Mouse (Mus musculus) forebrain, embryonic 15.5 days (tissue): Measurements from ENCODE around the gene Zkscan3. TPM values are rescaled to one million over a fixed set of nuclear protein-coding genes. Genes with fewer than 3 reads are reported as not detected.

ENCODE experiments used
- ATAC-seq: fragments of 200-750 bp; cut with Nextera tagmentation; replicated peaks from 2 replicates; pipeline ENCODE4 v1.8.0; 2017; ENCODE audit warnings: mild to moderate bottlenecking, moderate TSS enrichment, moderate library complexity
- H3K27ac ChIP-seq: fragments of 300-500 bp; sonication (generic); replicated peaks from 2 replicates; pipeline ENCODE4 v1.5.1; 2015; ENCODE audit warnings: mild to moderate bottlenecking, inconsistent platforms
- H3K27me3 ChIP-seq: fragments of 300-500 bp; sonication (generic); 2 replicates; pipeline ENCODE4 v1.6.1; 2015; ENCODE audit warnings: inconsistent platforms
- H3K36me3 ChIP-seq: fragments of 300-500 bp; sonication (generic); 2 replicates; pipeline ENCODE4 v1.6.1; 2015; ENCODE audit warnings: mild to moderate bottlenecking, inconsistent platforms
- H3K4me1 ChIP-seq: fragments of 300-500 bp; sonication (generic); 2 replicates; pipeline ENCODE4 v1.6.1; 2015; ENCODE audit warnings: inconsistent platforms
- H3K4me2 ChIP-seq: fragments of 300-500 bp; sonication (generic); replicated peaks from 2 replicates; pipeline ENCODE4 v1.6.1; 2015; ENCODE audit warnings: mild to moderate bottlenecking, inconsistent platforms
- H3K4me3 ChIP-seq: fragments of 300-500 bp; sonication (generic); 2 replicates; pipeline ENCODE4 v1.5.1; 2015; ENCODE audit warnings: mild to moderate bottlenecking, inconsistent platforms
- H3K9ac ChIP-seq: fragments of 300-500 bp; sonication (generic); replicated peaks from 2 replicates; pipeline ENCODE4 v1.6.1; 2015; ENCODE audit warnings: mild to moderate bottlenecking, inconsistent platforms
- H3K9me3 ChIP-seq: fragments of 300-500 bp; sonication (generic); 2 replicates; pipeline ENCODE4 v1.6.1; 2016; ENCODE audit warnings: inconsistent platforms
- WGBS: fragments of 180-500 bp; shearing (Covaris S2); methylation state at CpG from one replicate; pipeline ENCODE4 v1.1.7; 2015; ENCODE audit warnings: mixed read lengths; 5-methylcytosine and 5-hydroxymethylcytosine counted together
- microRNA counts: library from miRNA; unstranded; fragments of <30 nt; microRNA quantifications from one replicate; lab custom pipeline; 2016
- microRNA-seq: library from miRNA; unstranded; fragments of <30 nt; microRNA quantifications from one replicate; pipeline ENCODE4, GENCODE M21; 2016
- polyA plus RNA-seq: library from polyadenylated mRNA; unstranded; fragments of >200 nt; fragmentation: Nextera tagmentation; extraction: Ambion mirVana; gene quantifications from 2 replicates; pipeline ENCODE4 v1.2.1, GENCODE M21; 2015

Zkscan3 gene
- polyA plus RNA-seq, 1 experiment from 2014 or later = 98.8 TPM

GRCm38 (mm10) chr13:21395211-21395610 lies 7.3 kb downstream of the Zkscan3 start:
- no peak overlapping the region for H3K4me2 ChIP-seq
- 98% methylated on average over 1 of the region's 1 CpGs for WGBS
- no peak overlapping the region for H3K4me3 ChIP-seq
- peaks cover 63% of the 10 kb centered on the region for H3K36me3 ChIP-seq
- H3K4me1 ChIP-seq = peaks cover 13% of the 10 kb centered on the region
- no peak overlapping the region for H3K27ac ChIP-seq
- no peaks in the 10 kb centered on the region for H3K27me3 ChIP-seq
- H3K9me3 ChIP-seq = no peaks in the 10 kb centered on the region
- no peak for ATAC-seq
- no peak overlapping the region for H3K9ac ChIP-seq

GRCm38 (mm10) chr13:21377773-21378172 lies 24.8 kb downstream of the Zkscan3 start:
- H3K27ac ChIP-seq = no peak overlapping the region
- no peaks in the 10 kb centered on the region for H3K4me1 ChIP-seq
- no peak overlapping the region for H3K4me2 ChIP-seq
- ATAC-seq = no peak
- 92% methylated on average over 2 of the region's 2 CpGs for WGBS
- no peaks in the 10 kb centered on the region for H3K36me3 ChIP-seq
- H3K9ac ChIP-seq = no peak overlapping the region
- H3K9me3 ChIP-seq = no peaks in the 10 kb centered on the region
- no peak overlapping the region for H3K4me3 ChIP-seq
- H3K27me3 ChIP-seq = no peaks in the 10 kb centered on the region

GRCm38 (mm10) chr13:21372700-21373099 lies 29.9 kb downstream of the Zkscan3 start:
- no peak for ATAC-seq
- WGBS = 89% methylated on average over 2 of the region's 2 CpGs
- Histone ChIP-seq H3K27ac (no peak overlapping the region), H3K27me3 (no peaks in the 10 kb centered on the region), H3K9ac (no peak overlapping the region), H3K4me3 (no peak overlapping the region), H3K4me2 (no peak overlapping the region), H3K9me3 (no peaks in the 10 kb centered on the region), H3K36me3 (peaks cover 34% of the 10 kb centered on the region), H3K4me1 (no peaks in the 10 kb centered on the region)

GRCm38 (mm10) chr13:21366635-21367034 lies 35.9 kb downstream of the Zkscan3 start:
- H3K27ac ChIP-seq = no peak overlapping the region
- H3K9me3 ChIP-seq = no peaks in the 10 kb centered on the region
- H3K4me2 ChIP-seq = no peak overlapping the region
- H3K27me3 ChIP-seq = no peaks in the 10 kb centered on the region
- H3K4me3 ChIP-seq = no peak overlapping the region
- WGBS = 81% methylated on average over 6 of the region's 6 CpGs
- H3K36me3 ChIP-seq = peaks cover 34% of the 10 kb centered on the region
- ATAC-seq = no peak
- peaks cover 27% of the 10 kb centered on the region for H3K4me1 ChIP-seq
- H3K9ac ChIP-seq = no peak overlapping the region

- Histone ChIP-seq H3K4me1 (peaks cover 27% of the 10 kb centered on the region), H3K9me3 (no peaks in the 10 kb centered on the region), H3K4me3 (peak overlapping the region; percentile 64), H3K4me2 (peak overlapping the region; percentile 64), H3K9ac (peak overlapping the region; percentile 79; the same call in 1 of the 2 replicates), H3K27me3 (no peaks in the 10 kb centered on the region), H3K36me3 (peaks cover 9% of the 10 kb centered on the region), H3K27ac (no peak overlapping the region)
- no peak for ATAC-seq
- 67% methylated on average over 12 of the region's 12 CpGs for WGBS
Observed at GRCm38 (mm10) chr13:21363719-21364118, 38.8 kb downstream of the Zkscan3 start.

- whole genome bisulfite sequencing = under 1% methylated on average over 29 of the region's 29 CpGs
Observed at GRCm38 (mm10) chr13:21362621-21363248, 39.8 kb downstream of the Zkscan3 start, which contains the start of gene Zscan12. Gene Zscan12, plus strand, starts transcription at chr13:21362820.

GRCm38 (mm10) chr13:21350593-21350992 lies 52.0 kb downstream of the Zkscan3 start:
- Histone ChIP-seq H3K4me3 (no peak overlapping the region), H3K9ac (no peak overlapping the region), H3K4me2 (no peak overlapping the region), H3K36me3 (no peaks in the 10 kb centered on the region), H3K27ac (no peak overlapping the region), H3K4me1 (no peaks in the 10 kb centered on the region), H3K9me3 (no peaks in the 10 kb centered on the region), H3K27me3 (no peaks in the 10 kb centered on the region)
- no peak for ATAC-seq

More at GRCm38 (mm10) chr13:21362621-21363248, 39.8 kb downstream of the Zkscan3 start, which contains the start of gene Zscan12:
- peak within 1 kb of the TSS; percentile 64 for H3K4me2 ChIP-seq
- H3K4me3 ChIP-seq = peak within 1 kb of the TSS; percentile 64
- H3K9ac ChIP-seq = peak within 1 kb of the TSS; percentile 79
- ATAC-seq = peak; percentile 100
- H3K36me3 ChIP-seq = peaks cover 5% of the 10 kb centered on the region; the same call in 1 of the 2 replicates
- no peaks in the 10 kb centered on the region for H3K27me3 ChIP-seq
- H3K27ac ChIP-seq = peak within 1 kb of the TSS; percentile 33
- no peaks in the 10 kb centered on the region for H3K9me3 ChIP-seq
- H3K4me1 ChIP-seq = peaks cover 27% of the 10 kb centered on the region

GRCm38 (mm10) chr13:21346610-21347009 lies 55.9 kb downstream of the Zkscan3 start, which contains the start of gene Olfr1367:
Gene Olfr1367, plus strand, starts transcription at chr13:21346910.
- Histone ChIP-seq H3K9me3 (no peaks in the 10 kb centered on the region), H3K4me2 (no peak within 1 kb of the TSS), H3K36me3 (no peaks in the 10 kb centered on the region), H3K9ac (no peak within 1 kb of the TSS), H3K27me3 (no peaks in the 10 kb centered on the region), H3K4me3 (no peak within 1 kb of the TSS), H3K27ac (no peak within 1 kb of the TSS), H3K4me1 (no peaks in the 10 kb centered on the region)
- 91% methylated on average over 1 of the region's 1 CpGs for WGBS
- ATAC-seq = no peak

MicroRNA genes within 50 kb of the gene (microRNA counts, 519-probe panel; counts per million panel counts)
- microRNA mmu-miR-1896 (lab: Ali Mortazavi, UCI) = 3,118 counts per million, percentile 74 among the panel's probes with 10 or more counts

Small RNA genes within 50 kb of the gene (microRNA-seq; reads per million reads assigned to microRNA genes)
- gene Mir1896 = not detected
- not detected for gene Mir6942

Other genes starting within 250 kb of the Zkscan3 start
- gene Trim27, start 223.3 kb downstream of the Zkscan3 start, polyA plus RNA-seq = 98.8 and 101 TPM in 2 replicates
- gene Gpx5, start 110.0 kb downstream of the Zkscan3 start, polyA plus RNA-seq = not detected in 2 replicates
- gene Gpx6, start 90.6 kb downstream of the Zkscan3 start, polyA plus RNA-seq = not detected in 2 replicates
- not detected in 2 replicates for gene Olfr1367, start 55.8 kb downstream of the Zkscan3 start, polyA plus RNA-seq
- 16.4 and 16.7 TPM in 2 replicates for gene Zscan12, start 39.9 kb downstream of the Zkscan3 start, polyA plus RNA-seq
- gene Pgbd1, start 38.3 kb upstream of the Zkscan3 start, polyA plus RNA-seq = 2.8 and 3.5 TPM in 2 replicates
- gene Zscan26, start 51.0 kb upstream of the Zkscan3 start, polyA plus RNA-seq = 19.3 and 20.8 TPM in 2 replicates
- 3.4 and 3.5 TPM in 2 replicates for gene Nkapl, start 65.8 kb upstream of the Zkscan3 start, polyA plus RNA-seq
- gene Zkscan4, start 76.2 kb upstream of the Zkscan3 start, polyA plus RNA-seq = 9.4 and 11.0 TPM in 2 replicates
- not detected in 2 replicates for gene Gm10065, start 76.7 kb upstream of the Zkscan3 start, polyA plus RNA-seq
- gene AK157302, start 92.5 kb upstream of the Zkscan3 start, polyA plus RNA-seq = 0.23 and 0.24 TPM in 2 replicates
- gene Gm11273, start 98.7 kb upstream of the Zkscan3 start, polyA plus RNA-seq = 4.5 and 8.2 TPM in 2 replicates
- gene Zkscan8, start 128.4 kb upstream of the Zkscan3 start, polyA plus RNA-seq = 4.9 and 5.4 TPM in 2 replicates
- gene Olfr1366, start 140.1 kb upstream of the Zkscan3 start, polyA plus RNA-seq = 0.14 and 0.28 TPM in 2 replicates
- 0.06 TPM in 1 of 2 replicates, not detected in the other for gene Olfr1535, start 157.1 kb upstream of the Zkscan3 start, polyA plus RNA-seq
- gene Olfr1364, start 179.0 kb upstream of the Zkscan3 start, polyA plus RNA-seq = not detected in 2 replicates
- gene Olfr1362, start 211.3 kb upstream of the Zkscan3 start, polyA plus RNA-seq = not detected in 2 replicates
- gene Olfr11, start 239.8 kb upstream of the Zkscan3 start, polyA plus RNA-seq = 0.08 TPM in 1 of 2 replicates, not detected in the other